Mouse (Mus musculus) C2C12 (cell line): ENCODE data around the gene Akr1c13.

ENCODE experiments used
- CEBPB ChIP-seq: IDR thresholded peaks from one replicate; pipeline ENCODE4 v1.6.1; 2011; ENCODE audit warnings: low read depth, mild to moderate bottlenecking, control low read depth, moderate library complexity
- CTCF ChIP-seq: IDR thresholded peaks from one replicate; pipeline ENCODE4 v1.5.1; 2011; ENCODE audit not compliant: control insufficient read depth, insufficient read depth, insufficient read length
- FOSL1 ChIP-seq: IDR thresholded peaks from one replicate; pipeline ENCODE4 v1.8.0; 2011; ENCODE audit warnings: mild to moderate bottlenecking, low read length; ENCODE audit not compliant: poor library complexity, insufficient read depth, severe bottlenecking
- MAX ChIP-seq: IDR thresholded peaks from one replicate; pipeline ENCODE4 v1.6.1; 2011; ENCODE audit warnings: mild to moderate bottlenecking, control low read depth
- MYOD1 ChIP-seq: IDR thresholded peaks from one replicate; pipeline ENCODE4 v1.6.1; 2011; ENCODE audit warnings: low read depth; ENCODE audit not compliant: control insufficient read depth, insufficient read length
- MYOG ChIP-seq: IDR thresholded peaks from one replicate; pipeline ENCODE4 v1.6.1; 2011; ENCODE audit not compliant: control insufficient read depth, insufficient read length; ENCODE audit errors: extremely low read depth
- USF1 ChIP-seq: IDR thresholded peaks from one replicate; pipeline ENCODE4 v1.6.1; 2011; ENCODE audit warnings: low read depth, mild to moderate bottlenecking, control low read depth, moderate library complexity

DNA sequence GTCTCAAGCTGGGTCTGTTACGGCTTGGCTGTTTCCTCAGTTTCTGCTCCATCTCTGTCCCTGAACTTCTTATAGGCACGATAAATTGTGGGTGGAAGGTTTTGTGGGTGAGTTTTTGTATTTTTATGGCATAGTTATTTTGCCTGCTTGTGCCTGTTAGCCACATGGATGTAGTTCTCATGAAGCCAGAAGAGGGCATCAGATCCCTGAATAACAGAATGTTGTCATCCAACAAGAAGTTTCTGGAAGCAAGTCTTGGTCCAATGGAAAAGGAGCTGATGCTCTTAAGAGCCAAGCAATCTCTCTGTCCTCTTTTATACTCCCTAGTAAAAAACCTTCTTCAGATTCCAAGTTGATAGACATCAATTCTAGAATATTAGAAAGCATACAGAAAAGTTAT lies 2.8 kb upstream of the Akr1c13 start:
- TF ChIP-seq CTCF, result no peak
- no peak for TF ChIP-seq MAX
- no peak for TF ChIP-seq MYOD1
- no peak for TF ChIP-seq USF1
- TF ChIP-seq CEBPB, result no peak
- TF ChIP-seq MYOG, result no peak
- TF ChIP-seq FOSL1, result no peak
